Mouse (Mus musculus) B cell, adult (primary cell): ENCODE measurements around the gene Tpm1. TPM values are rescaled to one million over a fixed set of nuclear protein-coding genes. Genes with fewer than 3 reads are reported as not detected.

ENCODE experiments used
- total RNA-seq: library from RNA; stranded (reverse); gene quantifications from 4 replicates; pipeline ENCODE4 v1.2.4, GENCODE M21; 2023; ENCODE audit not compliant: inconsistent age

The Tpm1 gene
- 41.7 to 54.4 TPM (median 44.3 TPM) in 4 replicates for total RNA-seq

GRCm38 (mm10) chr9:67049086-67049824 is at the start of gene Tpm1:
Gene Tpm1, minus strand, starts transcription at chr9:67049406.

GRCm38 (mm10) chr9:66975239-66975645 is 74.0 kb downstream of the Tpm1 start, which contains the start of gene Lactb:
Gene Lactb, minus strand, starts transcription at chr9:66975484.

Other genes with a start within 250 kb of the Tpm1 start
- 0.55 to 2.1 TPM (median 0.59 TPM) in 4 replicates for gene Aph1c, start 214.7 kb downstream of the Tpm1 start, total RNA-seq
- gene Rab8b, start 129.7 kb downstream of the Tpm1 start, total RNA-seq: 32.3 to 36.6 TPM (median 35.3 TPM) in 4 replicates
- 45.1 to 54.9 TPM (median 46.7 TPM) in 4 replicates for gene Rps27l, start 103.3 kb downstream of the Tpm1 start, total RNA-seq
- 30.0 to 35.5 TPM (median 30.5 TPM) in 4 replicates for gene Lactb, start 73.9 kb downstream of the Tpm1 start, total RNA-seq